Comparison of ENCODE assay signal across 8 mouse cellular contexts in the genomic region with DNA sequence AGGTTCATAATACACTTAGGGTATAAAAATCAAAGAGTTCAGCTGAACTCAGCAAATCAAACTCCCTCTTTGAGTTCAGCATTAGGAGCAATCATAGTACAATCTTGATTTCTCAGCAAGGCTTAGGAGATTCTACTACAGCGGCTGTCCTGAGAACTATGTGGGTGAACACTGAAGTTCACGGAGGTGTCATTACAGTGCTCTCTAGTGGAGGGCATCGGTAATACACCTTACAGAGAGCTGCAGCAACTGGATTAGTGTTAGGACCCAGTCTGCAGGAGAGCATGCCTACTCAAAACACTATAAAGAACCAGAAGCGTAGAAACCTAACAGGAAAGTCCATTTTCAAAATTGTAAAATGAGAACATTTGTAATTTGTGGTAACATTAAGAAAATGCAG. TPM values are rescaled to one million over a fixed set of nuclear protein-coding genes. Genes with fewer than 3 reads are reported as not detected.
DNase-seq lines count a peak whose midpoint lies in the region; ATAC-seq and TF ChIP-seq lines count a peak whose summit lies in the region.

No protein-coding gene starts in this region.

- no peaks in the 10 kb centered on the region for H3K27me3 ChIP-seq in neural tube, embryonic 15.5 days (replicated peaks)
- H3K27me3 ChIP-seq in cerebellum, adult 2 months (ENCODE audit: control insufficient read depth, insufficient read depth, low read length): no peaks in the 10 kb centered on the region

- peak; percentile 48 for TF ChIP-seq CTCF in cerebellum, adult 2 months (IDR thresholded peaks at IDR 0.05; ENCODE audit: borderline replicate concordance, insufficient read depth, low read depth, low read length)

- H3K4me2 ChIP-seq in neural tube, embryonic 15.5 days: no peak overlapping the region

- no peak overlapping the region for H3K27ac ChIP-seq in neural tube, embryonic 15.5 days (replicated peaks)
- H3K27ac ChIP-seq in cerebellum, adult 2 months (ENCODE audit: insufficient read depth, low read length): no peak overlapping the region

- H3K9me3 ChIP-seq in neural tube, embryonic 15.5 days (replicated peaks): no peaks in the 10 kb centered on the region

- H3K4me3 ChIP-seq in neural tube, embryonic 15.5 days (replicated peaks): no peak overlapping the region
- H3K4me3 ChIP-seq in cerebellum, adult 2 months (replicated peaks; ENCODE audit: insufficient read depth, low read depth, low read length): no peak overlapping the region

- H3K36me3 ChIP-seq in neural tube, embryonic 15.5 days: no peaks in the 10 kb centered on the region

- no peak overlapping the region for H3K9ac ChIP-seq in neural tube, embryonic 15.5 days (replicated peaks)

- peak; percentile 27 to 82 for DNase-seq in adrenal gland, adult (ENCODE audit: inconsistent age in 2 of 2, low spot score in 1 of 2)
- DNase-seq in adrenal gland, postnatal 4 days (ENCODE audit: low spot score in 2 of 2): no peak
- peak; percentile 51 for DNase-seq in neural tube, embryonic 10.5 days (ENCODE audit: extremely low spot score, low spot score)
- peak; percentile 28 to 38 for DNase-seq in cerebellum, adult 2 months
- DNase-seq in heart, postnatal 4 days: peak; percentile 78
- DNase-seq in lung, postnatal 10 days: peak; percentile 72
- peak; percentile 69 for DNase-seq in testis, postnatal 10 days (ENCODE audit: low spot score)

- TF ChIP-seq POLR2A in cerebellum, adult 2 months (IDR thresholded peaks at IDR 0.05; ENCODE audit: borderline replicate concordance, insufficient read depth, low read length): no peak

- H3K4me1 ChIP-seq in neural tube, embryonic 15.5 days: peaks cover 13% of the 10 kb centered on the region
- no peaks in the 10 kb centered on the region for H3K4me1 ChIP-seq in cerebellum, adult 2 months (ENCODE audit: control insufficient read depth, insufficient read depth, low read length)

- no peak for ATAC-seq in neural tube, embryonic 15.5 days (ENCODE audit: low FRiP score)

- 32% methylated on average over 4 of the region's 4 CpGs for WGBS in neural tube, embryonic 15.5 days
- 30% methylated on average over 4 of the region's 4 CpGs for WGBS in cerebellum, adult 2 months

RNA-seq across cellular contexts. Expression of a gene that starts 19.0 kb away (rescaled TPM):
- total RNA-seq in adrenal gland, postnatal 4 days (2021): not detected
- polyA plus RNA-seq in neural tube, embryonic 15.5 days (2015; fragmentation: Nextera tagmentation; extraction: Ambion mirVana): 0.08 and 0.12 TPM in 2 replicates
- polyA plus RNA-seq in cerebellum, adult 2 months (2012; rRNA removed): 0.38 and 0.44 TPM in 2 replicates
- total RNA-seq in heart, postnatal 4 days (2021): not detected

RNA-seq across cellular contexts. Expression of a gene that starts 28.9 kb away (rescaled TPM):
- total RNA-seq in adrenal gland, postnatal 4 days (2021): 10 to 100 TPM; 46.3 to 51.1 TPM
- 164 and 177 TPM in 2 replicates for polyA plus RNA-seq in neural tube, embryonic 15.5 days (2015; fragmentation: Nextera tagmentation; extraction: Ambion mirVana)
- 84.3 and 90.4 TPM in 2 replicates for polyA plus RNA-seq in cerebellum, adult 2 months (2012; rRNA removed)
- 10 to 100 TPM; 43.4 to 48.5 TPM for total RNA-seq in heart, postnatal 4 days (2021)

Comparison
In these comparisons a context has a peak if more than half of its experiments do, and no peak if none do; other contexts are left out.
1. DNase-seq: peak in adrenal gland, adult (2 of 2), neural tube, embryonic 10.5 days (single experiment), cerebellum, adult 2 months (2 of 2), heart, postnatal 4 days (single experiment), lung, postnatal 10 days (single experiment) and testis, postnatal 10 days (single experiment); none in adrenal gland, postnatal 4 days (0 of 2).